Mouse (Mus musculus) heart, postnatal 4 days (tissue): ENCODE measurements around the gene Mfap2. TPM values are rescaled to one million over a fixed set of nuclear protein-coding genes. Genes with fewer than 3 reads are reported as not detected.

Experiments
- DNase-seq: peaks from one replicate; pipeline ENCODE4 v3.0.0; 2021
- total RNA-seq, 2 experiments: library from RNA; stranded (reverse); gene quantifications; 2 replicates each; pipeline ENCODE4 v1.2.3; 2021

Mfap2 gene
- 10 to 100 TPM; 63.0 to 65.1 TPM for total RNA-seq

DNA sequence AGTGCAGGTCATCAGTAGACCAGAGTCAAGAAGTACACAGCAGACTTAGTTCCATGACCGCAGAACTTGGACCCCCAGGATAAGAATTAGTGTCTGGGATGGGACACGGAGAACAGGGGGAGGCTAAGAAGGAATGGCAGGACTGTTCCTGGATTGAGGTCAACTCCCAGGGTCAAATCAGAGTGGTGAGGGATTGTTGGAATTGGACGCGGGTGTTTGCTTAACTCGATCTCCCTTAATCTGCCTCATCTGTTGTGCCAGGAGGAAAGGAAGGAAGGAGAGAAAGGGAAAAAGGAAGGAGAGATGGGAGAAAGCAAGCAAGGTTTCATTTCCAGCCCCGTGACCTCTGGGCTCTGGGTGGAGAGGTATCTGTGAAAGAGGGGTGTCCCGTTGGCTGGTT, at the start of gene Mfap2:
TSS of gene Mfap2 (plus strand) at position 301 of the 400 bp plus-strand sequence.
- DNase-seq = no peak

DNA sequence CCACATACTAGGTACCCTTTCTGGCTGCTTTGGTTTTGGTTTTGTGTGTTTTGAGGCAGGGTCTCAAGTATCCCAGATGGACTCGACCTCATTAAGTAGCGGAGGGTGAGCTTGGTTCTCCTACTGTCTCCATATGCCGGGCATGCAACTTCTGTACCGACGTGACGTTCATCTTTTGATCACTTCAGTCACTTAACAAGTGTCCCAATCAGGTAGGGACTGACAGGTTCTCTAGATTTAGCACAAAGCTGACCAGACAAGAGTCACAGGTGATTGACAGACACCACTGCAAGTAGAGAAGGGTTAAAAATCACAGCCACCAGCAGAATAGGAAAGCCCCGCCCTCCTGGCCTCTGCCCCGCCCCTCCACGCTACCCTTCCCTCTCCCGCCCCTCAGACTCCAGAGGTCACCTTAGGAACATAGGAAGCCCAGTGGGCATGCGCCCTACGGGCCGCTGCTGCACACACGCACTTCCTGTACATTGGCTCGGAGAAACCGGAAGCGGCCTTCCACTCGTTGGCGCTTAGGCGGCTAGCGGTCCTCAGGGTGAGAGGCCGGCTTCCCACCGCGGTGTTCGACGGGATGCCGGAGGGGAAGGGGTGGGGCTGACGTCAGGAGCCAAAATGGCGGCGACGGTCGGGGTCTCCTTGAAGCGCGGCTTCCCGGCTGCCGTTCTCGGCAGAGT, 49.3 kb upstream of the Mfap2 start, which contains the start of gene Sdhb:
TSS of gene Sdhb (plus strand) at position 423 of the 686 bp plus-strand sequence.
- DNase-seq = peak; percentile 97

DNA sequence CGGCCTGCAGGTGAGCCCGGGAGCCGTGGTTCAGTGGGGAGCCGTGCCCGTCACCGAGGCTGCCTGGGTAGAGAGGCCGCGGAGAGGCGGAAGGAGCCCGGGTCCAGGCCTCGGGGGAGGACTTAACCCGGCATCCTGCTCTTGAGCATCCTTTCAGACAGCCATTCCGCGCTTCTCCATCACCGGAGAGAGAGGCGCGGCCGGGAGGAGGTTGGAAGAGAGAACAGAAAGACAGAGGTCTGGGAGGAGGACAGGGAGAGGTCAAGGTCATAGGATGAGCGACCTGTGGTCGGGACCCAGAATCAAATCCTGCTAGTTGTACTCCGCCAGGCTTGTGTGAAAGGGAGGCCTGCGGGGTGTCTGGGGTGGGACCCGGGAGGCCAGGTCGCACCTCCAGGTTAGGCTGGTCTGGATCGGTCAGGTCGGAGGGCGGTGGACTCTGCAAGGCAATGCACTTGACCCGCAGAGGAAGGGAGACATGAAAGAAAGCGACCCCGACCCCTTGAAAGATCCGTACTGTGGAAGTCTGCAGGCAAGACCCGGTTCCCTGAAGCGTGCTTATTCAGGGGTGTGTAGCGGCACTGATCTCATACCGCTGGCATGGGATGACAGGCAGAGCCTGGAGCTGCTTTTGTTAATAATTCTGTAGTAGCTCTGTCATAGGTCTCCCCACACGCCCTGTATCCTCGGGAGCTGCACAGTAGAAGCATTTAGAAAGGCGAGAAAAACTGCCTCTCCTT, 48.6 kb upstream of the Mfap2 start:
- DNase-seq = no peak

- no peak for DNase-seq
These were observed 47.9 kb upstream of the Mfap2 start for GRCm38 (mm10) chr4:140962207-140962909.

- peak; percentile 66 for DNase-seq
These were observed 47.3 kb upstream of the Mfap2 start for GRCm38 (mm10) chr4:140962950-140963349.

DNA sequence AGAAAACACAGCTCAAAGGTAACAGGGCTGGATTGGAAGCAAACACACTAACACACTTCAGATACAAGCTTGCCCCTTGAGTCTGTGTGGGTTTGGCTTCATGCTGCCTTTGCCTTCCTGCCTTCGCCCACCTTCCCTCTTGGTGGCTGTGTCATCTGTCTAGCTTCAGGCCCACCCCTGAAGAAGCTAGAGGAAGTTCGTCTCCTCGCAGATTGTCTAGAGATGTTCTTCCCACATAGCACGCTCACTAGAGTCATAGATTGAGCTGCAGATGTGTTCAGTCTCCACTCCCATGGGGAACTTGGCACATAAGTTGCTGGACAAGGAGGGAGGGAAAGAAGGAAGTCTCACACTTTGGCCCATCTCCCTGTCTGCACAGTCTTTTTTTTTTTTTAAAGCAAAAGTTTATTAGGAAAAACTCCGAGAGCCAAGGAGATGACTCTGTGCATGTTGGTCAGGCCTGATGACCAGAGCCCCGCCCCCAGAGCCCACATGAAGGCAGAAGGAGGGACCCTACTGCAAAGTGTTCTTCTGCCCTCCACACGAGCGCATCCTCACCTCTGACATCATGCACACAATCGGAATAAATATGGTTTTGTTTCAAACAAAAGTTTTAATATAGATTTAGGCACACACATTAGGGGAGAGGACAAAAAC, 46.1 kb upstream of the Mfap2 start:
- no peak for DNase-seq

- DNase-seq = peak; percentile 80
These were observed 45.6 kb upstream of the Mfap2 start for GRCm38 (mm10) chr4:140964620-140965019.

GRCm38 (mm10) chr4:140967386-140968159, 42.6 kb upstream of the Mfap2 start:
- no peak for DNase-seq

- DNase-seq = no peak
These were observed 38.5 kb upstream of the Mfap2 start for GRCm38 (mm10) chr4:140971691-140972090.

DNA sequence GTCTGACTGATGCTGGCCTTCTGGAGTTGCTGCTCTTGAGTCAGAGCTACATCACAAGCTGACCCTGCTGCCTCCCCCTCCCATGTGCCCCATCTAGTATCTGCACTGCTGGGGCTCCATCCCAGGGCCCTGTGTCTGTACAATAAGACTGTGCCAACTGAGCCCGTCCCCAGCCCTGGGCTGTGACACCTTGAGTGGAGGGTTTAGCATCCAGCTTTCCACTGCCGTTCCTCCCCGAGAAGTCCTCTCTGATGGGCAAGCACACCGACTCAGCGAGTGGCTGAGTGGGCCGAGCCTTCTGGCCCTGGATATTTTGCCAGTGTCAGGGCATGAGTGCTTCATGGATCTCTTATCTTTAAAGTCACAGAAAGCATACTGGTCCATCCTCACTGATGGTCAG, 35.8 kb upstream of the Mfap2 start:
- no peak for DNase-seq

GRCm38 (mm10) chr4:140975356-140975755, 34.9 kb upstream of the Mfap2 start:
- no peak for DNase-seq

- DNase-seq = no peak
These were observed 32.9 kb upstream of the Mfap2 start for GRCm38 (mm10) chr4:140977278-140977677.

GRCm38 (mm10) chr4:140977886-140978692, 32.1 kb upstream of the Mfap2 start:
- DNase-seq = no peak

DNA sequence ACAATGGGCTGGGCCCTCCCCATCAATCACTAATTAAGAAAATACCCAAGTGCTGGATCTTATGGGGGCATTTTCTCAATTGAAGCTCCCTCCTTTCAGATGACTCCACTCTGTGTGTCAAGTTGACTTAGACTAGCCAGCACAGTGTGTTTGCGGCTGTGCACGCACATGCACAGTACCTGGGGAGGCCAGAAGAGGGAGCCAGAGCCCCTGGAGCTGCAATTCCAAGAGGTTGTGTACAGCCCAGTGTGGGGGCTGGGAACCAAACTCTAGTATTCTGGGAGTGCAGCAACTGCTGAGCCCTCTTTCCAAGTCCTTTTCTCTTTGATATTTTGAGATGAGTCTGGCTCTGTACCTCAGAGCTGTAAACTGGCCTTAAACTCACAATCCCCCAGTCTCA, 28.6 kb upstream of the Mfap2 start:
- no peak for DNase-seq

DNA sequence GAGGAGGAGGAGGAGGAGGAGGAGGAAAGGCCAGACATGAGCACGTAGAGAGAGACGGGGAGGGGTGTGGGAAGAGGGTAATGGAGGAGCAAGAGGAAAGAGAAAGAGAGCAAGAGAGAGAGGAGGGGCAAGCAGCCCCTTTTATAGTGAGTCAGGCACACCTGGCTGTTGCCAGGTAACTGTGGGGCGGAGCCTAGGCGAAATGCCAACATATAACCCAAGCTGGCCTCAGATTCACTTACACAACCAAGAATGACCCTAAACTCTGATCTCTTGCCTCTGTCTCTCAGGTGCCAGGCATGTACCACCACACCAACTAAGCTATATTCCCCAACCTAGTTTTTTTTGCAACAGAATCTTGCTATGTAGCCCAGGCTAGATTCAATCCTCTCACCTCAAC, 27.4 kb upstream of the Mfap2 start:
- no peak for DNase-seq

DNA sequence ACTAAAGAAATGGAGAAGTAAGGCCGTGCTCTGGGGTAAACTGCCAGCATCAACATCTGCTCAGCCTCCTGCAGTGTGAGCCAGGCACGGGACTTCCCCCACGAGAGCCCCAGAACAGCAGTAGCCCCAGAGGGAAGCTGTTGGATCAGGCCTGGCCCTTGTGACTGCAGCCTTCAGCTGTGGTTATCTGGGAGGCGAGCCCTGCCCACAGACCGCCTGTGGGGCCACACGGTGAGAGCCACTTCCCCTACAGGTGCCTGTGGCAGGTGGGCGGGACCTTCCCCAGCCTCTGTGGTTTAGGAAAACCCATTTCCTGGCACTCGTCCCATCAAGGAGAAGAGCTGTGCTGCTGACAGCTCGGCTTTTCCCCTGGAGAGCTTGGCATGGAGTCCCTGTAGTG, 26.8 kb upstream of the Mfap2 start:
- DNase-seq = peak; percentile 54

DNA sequence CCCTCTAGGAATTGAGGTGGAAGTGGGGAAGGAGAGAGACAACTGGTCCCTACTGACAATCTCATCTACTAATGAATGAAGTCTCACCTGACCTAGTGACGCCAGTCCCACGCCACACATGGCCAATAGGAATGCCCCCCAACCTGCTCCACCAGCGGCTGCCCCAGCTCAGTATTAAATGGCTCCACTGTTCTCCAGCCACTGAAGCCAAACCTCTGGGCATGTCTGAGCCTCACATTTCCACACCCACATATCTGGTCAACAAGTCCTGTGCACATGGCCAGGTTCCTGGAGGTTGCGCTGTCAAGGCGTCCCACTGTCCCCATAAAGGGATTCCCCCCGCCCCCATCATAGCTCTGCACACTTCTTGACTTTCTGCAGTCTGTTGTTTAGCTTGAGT, 25.7 kb upstream of the Mfap2 start:
- DNase-seq = no peak

GRCm38 (mm10) chr4:140986024-140986710, 24.1 kb upstream of the Mfap2 start:
- DNase-seq = no peak

- peak; percentile 91 for DNase-seq
These were observed 23.4 kb upstream of the Mfap2 start, which contains the start of gene Atp13a2 for GRCm38 (mm10) chr4:140986711-140987395. Gene Atp13a2 (plus strand): TSS chr4:140986873.

DNA sequence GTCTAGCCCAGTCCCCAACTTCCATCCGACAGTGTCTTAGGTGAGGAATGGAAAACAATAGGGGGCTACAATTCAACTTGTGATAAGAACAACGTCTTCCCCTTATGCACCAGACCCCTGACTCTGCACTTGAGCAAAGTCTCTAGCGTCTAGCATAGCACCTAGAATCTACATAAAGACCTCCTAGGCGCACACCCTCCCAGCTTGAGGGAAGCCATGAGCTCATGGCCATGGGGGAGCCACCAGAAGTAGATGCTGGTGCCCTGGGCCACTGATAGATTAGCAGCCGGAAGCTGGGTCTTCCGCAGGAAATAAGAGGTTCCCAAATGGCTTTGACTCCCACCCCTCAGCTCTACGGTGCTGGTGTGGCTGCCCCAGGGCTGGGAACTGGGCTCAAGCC, 22.7 kb upstream of the Mfap2 start:
- DNase-seq = no peak
